Mouse (Mus musculus) erythroblast, adult 5-6 weeks (primary cell): ENCODE measurements at regions not wholly inside any gene's neighbourhood (a gene's known extent, or its start where the extent isn't known, plus 50 kb on each side); places are given as distances from the start of the nearest gene placed in this dataset.

Experiments
- ATAC-seq: replicated peaks from 2 replicates; pipeline ENCODE4 v1.8.0; 2016; ENCODE audit warnings: moderate number of reproducible peaks, mild to moderate bottlenecking, moderate TSS enrichment, inconsistent platforms; ENCODE audit not compliant: poor library complexity, low FRiP score, severe bottlenecking

DNA sequence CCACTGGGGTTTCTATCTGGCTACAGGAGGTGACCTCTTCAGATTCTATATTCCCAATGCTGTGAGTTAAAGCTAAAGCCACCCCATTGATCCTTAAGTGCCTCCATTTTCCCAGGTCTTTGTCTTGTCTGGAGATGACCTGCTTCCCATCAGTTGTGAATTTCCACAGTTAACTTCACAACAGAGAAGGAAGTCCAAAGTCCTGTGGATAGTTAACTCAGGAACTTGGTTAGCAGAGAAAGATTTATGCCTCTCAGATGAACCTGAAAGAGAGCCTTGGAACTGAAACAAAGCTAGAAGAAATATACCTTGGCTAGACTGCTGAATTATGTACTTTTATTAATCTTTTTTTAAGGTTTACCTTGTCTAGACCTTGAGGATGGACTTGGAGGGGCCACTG is 431.1 kb upstream of the Ube2e3 start:
- no peak for ATAC-seq

DNA sequence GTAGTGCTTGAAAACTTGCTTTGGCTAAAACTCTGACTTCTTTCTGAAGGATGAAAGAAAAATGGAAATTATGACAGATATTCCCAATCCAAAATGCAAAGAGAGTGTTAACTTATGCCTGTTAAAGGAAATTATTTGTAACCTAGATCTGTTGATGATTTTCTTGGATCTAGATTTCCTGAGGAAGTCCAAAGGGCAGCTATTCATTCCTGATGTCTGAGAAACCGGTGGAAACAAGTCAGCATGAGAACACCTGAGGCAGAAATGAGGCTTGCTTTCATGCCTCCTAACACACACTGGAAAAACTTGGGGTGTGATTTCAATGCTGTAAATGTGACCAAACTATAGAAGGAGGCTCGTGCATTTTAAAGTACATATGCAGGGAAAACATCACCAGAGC is 432.9 kb upstream of the Ube2e3 start:
- no peak for ATAC-seq

DNA sequence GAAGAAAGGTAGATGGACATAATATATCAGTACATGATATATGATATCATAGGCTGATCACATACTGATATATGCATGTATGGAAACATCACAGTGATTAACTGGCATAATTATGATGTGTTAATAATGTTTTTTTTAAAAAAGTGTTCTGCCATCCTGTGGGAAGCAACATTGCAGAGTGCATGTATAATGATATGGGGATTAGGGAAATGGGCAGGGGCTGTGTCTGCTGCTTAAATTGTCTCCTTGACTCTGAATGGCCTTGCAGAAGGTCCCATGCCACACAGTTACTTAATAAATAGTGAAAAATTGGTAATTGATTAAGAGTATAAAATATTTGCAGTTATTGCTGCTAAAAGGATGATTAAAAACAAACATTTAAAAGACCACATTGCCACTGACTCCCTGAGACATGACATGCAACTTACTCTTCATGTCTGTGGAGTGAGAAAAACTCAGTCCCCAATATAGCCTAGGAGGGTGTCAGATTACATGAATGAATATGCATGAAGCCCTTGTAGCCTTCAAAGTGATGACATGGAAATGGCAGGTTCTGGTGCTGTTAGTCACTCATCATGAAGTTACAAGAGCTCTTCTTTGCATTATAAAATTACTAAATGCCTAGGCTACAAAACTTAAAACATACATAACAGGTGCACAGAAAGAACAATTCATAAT is 440.1 kb upstream of the Ube2e3 start:
- ATAC-seq = no peak

DNA sequence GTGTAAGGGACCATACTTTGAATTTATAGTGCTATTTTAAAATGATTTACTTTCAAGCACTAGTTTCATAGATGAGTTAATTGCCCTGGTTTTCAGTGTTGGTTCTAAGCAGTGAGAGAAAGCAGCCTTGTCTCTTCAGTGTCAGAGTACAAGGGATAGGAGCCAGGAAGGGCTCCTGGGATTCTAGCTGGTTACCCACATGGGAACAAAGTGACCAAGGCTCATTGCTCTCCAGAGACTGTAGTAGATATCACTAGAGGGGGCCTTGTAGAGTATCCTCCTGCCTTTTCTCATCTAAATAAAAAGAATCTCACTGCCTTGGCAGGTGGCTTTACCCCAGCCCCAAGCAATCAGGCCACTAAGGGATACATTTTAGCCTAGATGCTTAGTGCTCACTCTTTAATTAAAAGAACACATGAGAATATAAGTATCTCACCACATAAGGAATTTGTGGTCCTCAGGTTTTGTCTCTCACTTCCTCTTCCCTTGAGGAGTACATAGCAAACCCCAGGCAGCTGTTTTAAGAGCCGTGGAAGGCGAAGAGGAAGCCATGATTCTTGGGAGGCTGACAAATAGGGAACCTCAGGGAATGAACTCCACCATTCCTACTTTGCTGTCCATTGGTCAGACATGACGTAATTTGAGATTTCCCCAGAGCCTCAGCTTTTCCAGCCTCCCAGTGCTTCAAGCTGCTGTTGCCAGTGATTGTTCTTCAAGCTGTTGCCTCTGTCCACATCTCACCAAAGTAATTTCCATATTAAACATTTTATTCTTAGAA is 449.2 kb upstream of the Ube2e3 start:
- no peak for ATAC-seq

DNA sequence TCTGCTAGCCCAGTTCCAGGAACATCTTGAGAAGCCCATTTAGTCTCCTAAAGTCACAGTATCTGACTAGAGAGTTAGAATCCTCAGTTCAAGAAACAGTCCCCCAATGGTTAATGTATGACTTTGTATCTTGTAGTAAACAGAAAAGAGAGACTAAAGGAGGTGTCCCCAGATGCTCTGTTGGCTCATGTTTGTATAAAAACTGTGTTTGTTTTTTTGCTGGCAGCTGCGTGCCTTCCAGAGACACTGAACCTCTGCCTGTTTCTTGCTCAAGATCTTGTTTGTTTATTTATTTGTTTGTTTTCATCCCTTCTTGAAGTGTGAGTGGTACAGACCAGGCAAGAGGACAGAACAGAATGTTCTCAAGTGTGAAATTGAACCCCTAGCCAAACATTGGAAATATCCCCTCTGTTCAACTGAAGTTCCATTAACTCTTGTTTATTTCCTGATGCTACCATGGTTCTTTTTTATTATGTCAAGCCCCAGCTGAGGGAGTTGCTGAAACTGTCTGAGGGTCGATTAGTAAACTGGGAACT is 451.3 kb upstream of the Ube2e3 start:
- ATAC-seq = no peak

DNA sequence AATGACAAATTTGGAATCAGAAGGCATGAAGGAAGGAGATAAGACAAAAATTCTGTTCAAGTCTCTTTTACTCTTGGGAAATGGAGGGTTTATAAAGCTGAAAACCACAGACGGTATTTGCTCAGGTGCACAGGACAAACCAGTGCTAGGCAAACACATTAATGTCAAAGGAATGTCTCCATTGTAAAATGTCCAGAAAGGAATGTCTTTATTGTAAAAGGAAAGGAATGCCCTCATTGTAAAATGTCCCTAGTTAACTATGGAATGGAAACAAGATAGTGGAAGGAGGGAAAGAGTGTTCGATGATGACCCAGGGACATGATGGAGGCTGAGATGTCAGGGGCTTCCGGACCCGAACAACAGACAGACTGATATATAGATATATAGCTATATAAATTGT is 454.9 kb upstream of the Ube2e3 start:
- ATAC-seq = no peak

DNA sequence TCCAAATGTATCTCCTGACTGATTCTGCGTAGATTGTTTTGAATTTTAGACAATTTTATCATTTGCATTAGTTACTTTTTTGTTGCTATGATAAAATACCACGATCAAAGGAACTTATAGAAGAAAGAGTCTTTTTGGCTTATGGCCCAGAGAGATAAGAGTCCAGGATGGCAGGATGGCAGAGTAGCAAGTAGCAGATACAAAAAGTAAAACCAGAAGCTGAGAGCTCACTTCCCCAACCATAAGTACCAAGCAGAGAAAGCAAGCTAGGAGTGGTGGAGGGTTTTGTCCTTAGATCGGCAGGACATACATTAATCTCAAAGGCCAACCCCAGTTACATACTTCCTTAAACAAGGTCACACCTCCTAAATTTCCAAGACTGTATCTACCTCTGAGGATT is 457.7 kb upstream of the Cwc22 start:
- ATAC-seq = no peak

DNA sequence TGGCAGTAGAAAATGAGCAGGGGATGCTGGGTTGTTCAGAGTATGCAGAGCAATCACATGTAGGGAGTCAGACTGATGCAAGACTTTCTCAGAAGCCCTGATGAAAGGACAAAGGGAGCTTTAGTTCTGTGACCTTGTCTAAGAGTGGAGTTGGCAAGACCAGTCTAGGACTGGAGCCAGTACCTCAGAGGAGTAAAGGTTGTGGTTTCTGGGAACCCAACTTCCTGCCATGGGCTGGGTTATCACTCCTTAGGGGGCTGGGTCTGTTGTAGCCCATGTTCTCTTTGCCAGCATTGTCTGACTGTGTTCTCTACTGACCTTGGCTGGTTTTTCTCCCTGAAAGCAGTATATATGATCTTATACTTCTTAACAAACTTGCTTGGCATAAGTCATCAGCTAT is 453.1 kb upstream of the Cwc22 start:
- ATAC-seq = no peak

DNA sequence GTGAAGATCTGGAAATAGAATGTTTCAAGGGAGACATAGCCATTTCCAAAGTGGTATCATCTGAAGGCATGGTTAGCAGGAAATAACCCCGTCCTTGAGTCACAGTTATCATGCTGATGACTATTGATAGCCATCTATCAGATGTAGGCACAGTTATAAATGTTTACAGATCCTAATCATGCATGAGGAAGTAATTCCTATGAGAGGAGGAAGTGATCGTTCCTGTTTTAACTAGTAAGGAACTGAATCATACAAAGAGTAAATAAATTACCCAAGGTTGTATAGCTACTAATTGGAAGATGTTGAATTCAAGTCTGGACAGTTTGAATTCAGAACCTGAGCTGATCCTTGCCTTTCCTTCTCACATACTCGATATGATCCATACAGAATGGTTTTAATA is 450.7 kb upstream of the Cwc22 start:
- ATAC-seq = no peak

DNA sequence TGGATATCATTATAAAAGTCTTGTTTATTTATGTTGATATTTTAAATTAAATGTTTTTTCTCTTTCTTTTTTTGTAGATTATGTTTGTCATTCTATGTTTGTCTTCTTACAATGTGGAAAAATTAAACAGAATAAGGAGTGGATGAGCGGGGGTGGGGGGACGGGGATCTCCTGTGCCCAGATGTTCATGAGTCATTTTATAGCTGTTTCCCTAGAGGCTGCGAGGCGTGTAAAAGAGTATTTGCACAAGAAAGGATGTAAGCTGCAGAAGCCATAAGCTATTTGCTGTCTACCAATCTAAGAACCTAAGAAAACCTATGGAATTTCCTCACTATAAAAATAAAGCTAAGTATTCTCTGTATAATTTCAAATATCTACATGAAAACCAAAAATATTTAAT is 446.9 kb upstream of the Cwc22 start:
- no peak for ATAC-seq

DNA sequence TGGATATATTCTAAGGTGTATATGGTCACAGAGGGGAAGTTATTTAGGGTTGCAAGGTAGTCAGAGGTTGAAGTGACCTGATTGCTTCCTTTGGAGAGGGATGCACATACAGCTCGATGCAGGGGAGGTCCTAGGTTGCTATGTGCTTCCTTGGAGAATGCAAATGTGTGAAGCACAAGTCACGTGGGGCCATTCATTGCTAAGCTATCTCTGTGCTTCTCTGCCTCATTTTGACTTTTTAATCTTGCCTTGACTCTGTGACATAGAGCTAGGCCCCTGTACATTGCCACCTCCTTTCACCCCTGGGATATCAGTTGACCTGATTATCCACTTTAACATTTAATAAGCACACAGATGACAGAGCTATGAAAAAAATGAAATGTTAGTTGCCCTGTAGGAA is 446.2 kb upstream of the Cwc22 start:
- ATAC-seq = no peak

DNA sequence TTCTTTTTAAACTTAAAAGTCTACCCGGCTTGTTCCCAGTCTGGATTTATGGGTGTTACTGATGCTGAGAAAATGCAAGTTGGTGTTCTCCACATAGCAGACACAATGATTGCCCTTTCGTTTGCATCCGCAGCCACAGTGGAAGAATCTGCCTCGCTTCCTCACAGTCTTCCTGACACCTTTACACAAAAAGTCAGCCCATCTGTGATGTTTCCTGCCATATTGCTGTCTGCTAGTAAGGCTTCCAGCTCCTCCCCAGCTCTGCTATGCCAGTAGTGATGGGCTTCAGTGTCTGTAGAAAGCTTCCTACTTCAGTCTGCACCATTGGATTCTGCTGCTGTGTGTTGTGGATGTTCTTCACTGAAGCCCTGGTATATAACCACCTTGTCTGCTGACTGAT is 441.8 kb upstream of the Cwc22 start:
- ATAC-seq = no peak

DNA sequence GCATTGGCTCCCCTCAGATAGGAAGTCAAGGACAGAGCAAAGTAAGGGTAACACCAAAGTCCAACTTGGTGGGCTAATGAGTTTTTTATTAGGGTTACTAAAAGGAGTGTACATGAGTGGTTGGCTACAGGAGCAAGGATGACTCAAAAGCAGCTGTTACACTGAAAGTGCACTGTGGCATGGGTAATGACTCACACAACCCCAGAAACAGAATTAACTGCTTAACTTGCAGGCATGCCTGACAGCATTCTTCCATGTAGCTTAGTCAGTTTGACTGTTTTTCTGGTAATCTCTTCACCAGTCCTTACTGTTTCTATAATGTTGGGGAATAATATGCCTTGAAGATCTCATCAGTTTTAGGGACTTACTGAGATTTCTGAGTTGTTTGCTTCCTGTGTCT is 435.1 kb upstream of the Cwc22 start:
- no peak for ATAC-seq

DNA sequence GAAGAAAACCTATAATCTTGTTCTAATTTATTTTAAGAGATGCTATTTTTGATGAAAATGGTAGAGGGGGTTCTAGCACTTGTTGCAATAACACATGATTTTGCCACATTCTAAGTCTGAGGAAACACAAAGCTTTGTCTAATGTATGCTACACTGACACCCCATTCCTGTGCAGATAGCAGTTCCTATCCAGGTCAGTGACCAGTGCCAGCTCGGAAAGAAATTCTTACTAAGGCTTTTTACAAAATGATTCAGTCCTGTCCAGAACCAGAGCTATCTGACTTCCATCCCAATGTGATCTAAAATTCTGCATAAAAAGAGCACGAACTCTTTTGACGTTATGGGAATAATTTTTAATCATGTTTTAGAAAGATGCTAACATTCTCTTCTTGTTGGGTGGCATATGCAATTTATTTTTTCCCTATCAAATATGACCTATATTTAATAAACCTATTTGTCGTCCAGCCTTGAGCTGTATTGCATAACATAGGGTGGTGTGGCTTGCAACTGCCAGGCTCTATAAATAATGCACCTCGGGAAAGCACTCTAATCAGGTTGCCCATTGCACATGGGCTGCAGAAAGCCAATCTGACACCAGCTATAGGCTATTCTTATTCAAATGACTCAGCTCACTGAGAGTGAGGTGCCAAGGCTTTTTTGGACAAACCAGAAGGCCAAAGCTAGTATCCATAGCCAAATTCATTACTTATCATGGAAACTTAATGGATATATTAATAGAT is 385.7 kb upstream of the Cwc22 start:
- ATAC-seq = no peak

DNA sequence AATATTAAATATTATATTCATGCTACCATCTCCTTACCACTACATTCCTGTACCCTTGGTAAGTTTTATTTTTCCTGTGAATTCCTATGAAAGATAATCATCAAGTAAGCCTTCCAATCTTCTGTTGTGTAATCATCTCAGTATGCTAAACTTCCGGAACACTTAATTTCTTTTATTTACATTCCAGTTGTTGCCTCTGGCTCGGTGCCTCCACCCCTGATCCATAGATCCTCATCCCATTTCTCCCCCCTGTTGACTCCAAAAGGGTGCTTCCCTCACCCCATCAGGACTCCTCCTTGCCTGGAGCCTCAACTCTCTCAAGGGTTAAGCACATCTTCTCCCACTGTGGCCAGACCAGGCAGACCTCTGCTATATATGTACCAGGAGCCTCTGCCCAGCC is 379.9 kb upstream of the Cwc22 start:
- no peak for ATAC-seq

DNA sequence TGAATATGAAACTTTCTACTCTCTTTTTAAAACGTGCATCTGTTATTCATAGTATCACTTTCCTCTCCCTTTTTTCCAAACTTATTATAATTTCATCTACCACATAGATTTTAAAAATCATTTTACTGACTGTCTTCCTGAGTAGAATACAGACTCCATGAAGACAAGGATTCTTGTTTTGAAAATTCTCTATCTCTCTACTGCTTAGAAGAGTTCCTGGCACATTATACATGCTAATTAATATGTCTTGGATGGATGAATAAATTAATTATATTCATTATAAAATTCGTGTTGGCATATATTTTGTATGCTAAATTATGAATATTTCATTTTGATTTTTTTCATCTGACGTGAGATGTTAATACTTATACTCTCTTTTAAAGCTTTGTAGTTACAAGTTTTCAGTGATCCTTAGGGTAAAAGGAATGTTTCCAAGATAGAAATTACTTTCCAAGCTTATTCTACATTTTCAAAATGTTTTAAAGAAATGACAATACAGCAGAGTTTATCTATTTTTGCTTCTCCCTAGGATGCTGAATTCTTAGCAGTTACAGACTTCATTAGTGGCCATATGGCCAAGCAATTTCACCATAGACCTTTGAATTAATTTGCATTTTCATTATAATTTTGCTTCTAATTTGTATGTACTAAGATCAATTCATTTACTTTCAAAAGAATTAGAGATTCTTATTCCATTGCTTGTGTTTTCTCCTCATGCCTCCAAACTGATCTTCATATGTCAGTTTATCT is 376.2 kb upstream of the Cwc22 start:
- no peak for ATAC-seq

DNA sequence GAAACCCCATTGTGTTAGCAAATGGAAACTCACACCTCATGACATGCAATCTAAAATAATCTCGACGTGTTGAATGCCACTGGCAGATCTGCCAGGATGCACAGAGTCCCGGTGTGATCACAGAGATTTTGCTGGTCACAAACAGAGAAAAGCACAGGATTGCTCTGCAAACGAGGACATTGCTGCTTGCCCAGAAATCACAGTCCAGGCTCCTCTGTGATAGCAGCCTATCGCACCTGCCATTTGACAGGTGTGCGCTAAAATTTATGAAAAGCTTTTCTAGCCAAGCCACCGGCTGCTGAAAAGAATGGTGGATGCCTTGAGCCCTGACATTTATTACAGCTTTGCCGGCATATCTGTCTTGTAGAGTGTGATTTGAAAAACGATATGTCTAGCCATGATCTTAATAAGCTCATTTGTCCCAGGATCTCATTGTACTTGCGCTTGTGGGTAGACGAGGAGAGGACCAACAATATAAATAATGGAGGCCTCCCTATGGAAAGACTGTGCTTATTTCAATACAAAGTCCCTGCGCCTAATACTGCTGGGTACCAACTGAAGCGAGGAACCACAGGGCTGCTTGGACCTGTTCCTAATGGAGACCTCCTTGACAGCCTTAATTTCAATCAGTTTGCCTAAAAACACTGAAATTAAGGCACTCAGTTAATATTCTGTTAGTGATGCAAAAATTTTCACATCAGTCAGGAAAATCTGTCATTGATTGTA is 365.8 kb upstream of the Cwc22 start:
- ATAC-seq = no peak

DNA sequence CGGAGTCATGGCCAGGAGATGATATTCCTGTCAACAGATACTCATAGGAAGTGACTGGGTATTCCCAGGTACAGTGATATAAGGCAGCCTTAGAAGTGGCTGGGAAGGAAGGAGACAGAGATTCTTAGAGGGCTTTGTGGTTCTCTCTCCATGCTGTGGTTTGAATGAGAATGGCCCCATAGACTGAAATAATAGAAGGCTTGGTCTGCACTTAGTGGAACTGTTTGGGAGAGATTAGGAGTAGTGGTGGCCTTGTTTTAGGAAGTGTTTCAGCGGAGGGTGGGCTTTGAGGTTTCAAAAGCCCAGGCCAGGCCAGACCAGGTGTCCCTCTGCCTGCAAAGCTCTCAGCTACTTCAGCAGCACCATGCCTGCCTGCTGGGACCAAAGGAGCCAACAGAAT is 363.2 kb upstream of the Cwc22 start:
- ATAC-seq = no peak

DNA sequence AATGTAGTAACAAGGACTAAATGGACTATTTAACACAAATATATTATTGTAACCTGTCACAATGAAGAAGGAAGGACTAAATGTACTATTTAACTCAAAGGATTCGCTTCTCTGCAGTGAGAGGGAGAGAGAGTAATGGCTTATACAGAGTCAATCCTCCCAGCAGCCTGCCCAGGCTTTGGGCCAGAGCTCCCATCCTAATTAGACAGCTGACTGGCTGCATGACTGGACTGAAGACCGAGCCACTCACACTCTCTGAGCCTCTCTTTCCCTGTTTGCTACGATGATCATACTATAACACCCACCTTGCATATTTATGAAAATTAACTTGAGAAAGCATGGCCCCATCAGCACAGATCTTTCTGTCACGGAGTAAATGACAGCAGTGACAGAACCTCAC is 360.7 kb upstream of the Cwc22 start:
- no peak for ATAC-seq

DNA sequence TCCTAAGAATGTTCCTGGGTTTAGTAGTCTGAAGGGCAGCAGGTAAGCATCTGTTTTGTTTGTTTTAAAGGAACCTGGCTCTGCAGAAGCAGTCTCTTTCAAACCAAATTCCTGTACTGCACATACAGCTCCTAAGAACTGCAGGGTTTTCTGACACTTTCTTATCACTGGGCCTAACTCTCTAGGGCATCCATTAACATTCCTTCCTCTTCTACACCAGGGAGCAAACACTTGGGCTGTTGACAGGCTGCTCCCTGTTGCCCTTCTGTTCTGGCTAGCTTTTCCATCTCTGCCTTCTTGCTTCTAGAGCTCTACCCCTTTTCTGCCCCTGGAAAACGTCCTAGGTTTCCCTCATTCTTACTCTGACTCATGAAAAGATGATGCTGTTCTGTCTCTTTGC is 345.5 kb upstream of the Cwc22 start:
- ATAC-seq = no peak
